In the genomic region with DNA sequence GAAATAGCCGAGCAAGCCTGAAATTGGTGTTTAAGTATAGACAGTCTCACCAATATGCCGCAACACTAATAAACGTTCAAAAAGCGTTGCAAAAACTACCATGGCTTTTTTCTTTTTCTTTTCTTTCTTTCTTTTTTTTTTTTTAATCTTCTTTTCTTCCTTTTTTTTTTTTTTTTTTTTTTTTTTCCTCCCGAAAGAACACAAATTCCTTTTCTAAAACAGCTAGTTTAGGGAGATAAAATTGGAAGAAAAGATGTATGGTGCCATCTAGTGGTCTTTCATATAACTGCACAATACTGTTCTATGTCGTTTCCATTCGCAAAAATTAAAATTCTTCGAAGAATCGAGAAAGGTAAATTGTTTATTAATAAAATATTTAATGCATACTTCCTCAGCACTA, we compare ENCODE assay signal across 10 mouse cellular contexts. TPM values are rescaled to one million over a fixed set of nuclear protein-coding genes. Genes with fewer than 3 reads are reported as not detected.
DNase-seq lines count a peak whose midpoint lies in the region; ATAC-seq and TF ChIP-seq lines count a peak whose summit lies in the region.
"Had no signal": no experiment of that assay in that cellular context is flagged by ENCODE, and none has a peak within 500 bp of the region (broad histone marks: within the 10 kb centered on the region; RNA-seq: fewer than 3 reads in every experiment).

No protein-coding gene starts in this region.

- H3K27ac ChIP-seq in forebrain, embryonic 14.5 days (ENCODE audit: low read depth, low read length), result no peak overlapping the region
- H3K27ac ChIP-seq in forebrain, embryonic 13.5 days, result no peak overlapping the region
- no peak overlapping the region for H3K27ac ChIP-seq in liver, embryonic 14.5 days
- H3K27ac ChIP-seq in liver, embryonic 12.5 days, result no peak overlapping the region
- no peak overlapping the region for H3K27ac ChIP-seq in hindbrain, embryonic 12.5 days
- H3K27ac ChIP-seq: heart, embryonic 13.5 days had no signal

- peak; percentile 77 for DNase-seq in forebrain, embryonic 14.5 days (ENCODE audit: low spot score)
- peak in 1 of 3 experiments; percentile 9 for DNase-seq in liver, embryonic 14.5 days (ENCODE audit: low read depth in 3 of 3, low spot score in 3 of 3)
- peak; percentile 42 for DNase-seq in mesoderm, embryonic 11.5 days (ENCODE audit: low read depth, low spot score)
- DNase-seq in cerebellum, postnatal 36 days, result no peak

- no peaks in the 10 kb centered on the region for H3K27me3 ChIP-seq in forebrain, embryonic 14.5 days (replicated peaks; ENCODE audit: control insufficient read depth, insufficient read depth, low read length)
- no peaks in the 10 kb centered on the region for H3K27me3 ChIP-seq in forebrain, embryonic 13.5 days
- H3K27me3 ChIP-seq in liver, embryonic 14.5 days (ENCODE audit: control insufficient read depth, insufficient read depth, low read length), result no peaks in the 10 kb centered on the region
- no peaks in the 10 kb centered on the region for H3K27me3 ChIP-seq in liver, embryonic 12.5 days (replicated peaks)
- H3K27me3 ChIP-seq in hindbrain, embryonic 12.5 days, result 0 out of 2 replicates have a peak, but pooled peaks cover 2% of the 10 kb centered on the region

- 38% methylated on average over 9 of the region's 9 CpGs for WGBS in forebrain, embryonic 14.5 days
- WGBS in forebrain, embryonic 13.5 days, result 36% methylated on average over 9 of the region's 9 CpGs
- 30% methylated on average over 9 of the region's 9 CpGs for WGBS in liver, embryonic 14.5 days (ENCODE audit: insufficient replicate concordance)
- WGBS in liver, embryonic 12.5 days (ENCODE audit: insufficient replicate concordance), result 34% methylated on average over 9 of the region's 9 CpGs
- WGBS in hindbrain, embryonic 12.5 days, result 47% methylated on average over 9 of the region's 9 CpGs

- ATAC-seq in forebrain, embryonic 14.5 days, result no peak
- ATAC-seq in forebrain, embryonic 13.5 days, result no peak
- no peak for ATAC-seq in liver, embryonic 14.5 days (ENCODE audit: insufficient read depth)
- ATAC-seq in liver, embryonic 12.5 days, result no peak
- peak; percentile 43 for ATAC-seq in activated CD4-positive, CD25-positive, alpha-beta regulatory T cell, adult 4 months
- ATAC-seq in hindbrain, embryonic 12.5 days (ENCODE audit: low FRiP score), result no peak

- no peak for TF ChIP-seq EP300 in liver, embryonic 14.5 days (IDR thresholded peaks at IDR 0.05; ENCODE audit: low read depth)

- H3K4me1 ChIP-seq in forebrain, embryonic 14.5 days (ENCODE audit: control insufficient read depth, insufficient read depth, low read length), result no peaks in the 10 kb centered on the region; the same call in 1 of the 2 replicates
- H3K4me1 ChIP-seq in forebrain, embryonic 13.5 days, result peaks cover 13% of the 10 kb centered on the region
- H3K4me1 ChIP-seq in liver, embryonic 14.5 days (replicated peaks; ENCODE audit: control insufficient read depth in 2 of 2, insufficient read depth in 2 of 2, low read length in 1 of 2), result no peaks in the 10 kb centered on the region
- H3K4me1 ChIP-seq in liver, embryonic 12.5 days, result no peaks in the 10 kb centered on the region
- H3K4me1 ChIP-seq in hindbrain, embryonic 12.5 days, result no peaks in the 10 kb centered on the region
- H3K4me1 ChIP-seq: heart, embryonic 13.5 days had no signal

- no peaks in the 10 kb centered on the region for H3K36me3 ChIP-seq in forebrain, embryonic 14.5 days (ENCODE audit: control insufficient read depth, insufficient read depth, low read length)
- H3K36me3 ChIP-seq in forebrain, embryonic 13.5 days (ENCODE audit: poor library complexity, severe bottlenecking), result no peaks in the 10 kb centered on the region
- no peaks in the 10 kb centered on the region for H3K36me3 ChIP-seq in liver, embryonic 14.5 days (replicated peaks; ENCODE audit: control insufficient read depth, insufficient read depth, low read depth)
- no peaks in the 10 kb centered on the region for H3K36me3 ChIP-seq in liver, embryonic 12.5 days
- H3K36me3 ChIP-seq in hindbrain, embryonic 12.5 days, result no peaks in the 10 kb centered on the region
- H3K36me3 ChIP-seq: heart, embryonic 13.5 days had no signal

- TF ChIP-seq CTCF in liver, embryonic 14.5 days (IDR thresholded peaks at IDR 0.05; ENCODE audit: low read depth), result peak; percentile 43; the same call in 1 of the 2 replicates

- no peak overlapping the region for H3K4me3 ChIP-seq in forebrain, embryonic 14.5 days (ENCODE audit: low read depth, low read length)
- H3K4me3 ChIP-seq in forebrain, embryonic 13.5 days, result no peak overlapping the region
- no peak overlapping the region for H3K4me3 ChIP-seq in liver, embryonic 14.5 days (ENCODE audit: insufficient read depth in 1 of 2, low read depth in 2 of 2, low read length in 2 of 2)
- H3K4me3 ChIP-seq in liver, embryonic 12.5 days, result no peak overlapping the region
- H3K4me3 ChIP-seq in hindbrain, embryonic 12.5 days, result no peak overlapping the region
- H3K4me3 ChIP-seq: heart, embryonic 13.5 days had no signal

- H3K9me3 ChIP-seq in forebrain, embryonic 14.5 days (replicated peaks; ENCODE audit: control insufficient read depth, low read length), result no peaks in the 10 kb centered on the region
- H3K9me3 ChIP-seq in forebrain, embryonic 13.5 days (replicated peaks), result no peaks in the 10 kb centered on the region
- no peaks in the 10 kb centered on the region for H3K9me3 ChIP-seq in liver, embryonic 14.5 days (ENCODE audit: control insufficient read depth, low read length)
- H3K9me3 ChIP-seq in liver, embryonic 12.5 days (replicated peaks), result no peaks in the 10 kb centered on the region
- no peaks in the 10 kb centered on the region for H3K9me3 ChIP-seq in hindbrain, embryonic 12.5 days (replicated peaks)
- H3K9me3 ChIP-seq: heart, embryonic 13.5 days had no signal

- no peak overlapping the region for H3K9ac ChIP-seq in forebrain, embryonic 14.5 days (ENCODE audit: low read length)
- no peak overlapping the region for H3K9ac ChIP-seq in forebrain, embryonic 13.5 days
- no peak overlapping the region for H3K9ac ChIP-seq in liver, embryonic 14.5 days (replicated peaks)
- H3K9ac ChIP-seq in liver, embryonic 12.5 days, result no peak overlapping the region
- no peak overlapping the region for H3K9ac ChIP-seq in hindbrain, embryonic 12.5 days
- H3K9ac ChIP-seq: heart, embryonic 13.5 days had no signal

- no peak overlapping the region for H3K4me2 ChIP-seq in forebrain, embryonic 14.5 days (ENCODE audit: low read length)
- no peak overlapping the region for H3K4me2 ChIP-seq in forebrain, embryonic 13.5 days
- no peak overlapping the region for H3K4me2 ChIP-seq in liver, embryonic 14.5 days (ENCODE audit: low read depth)
- no peak overlapping the region for H3K4me2 ChIP-seq in liver, embryonic 12.5 days
- no peak overlapping the region for H3K4me2 ChIP-seq in hindbrain, embryonic 12.5 days (replicated peaks)
- H3K4me2 ChIP-seq: heart, embryonic 13.5 days had no signal

RNA-seq across cellular contexts. Expression of a gene that starts 25.4 kb away (rescaled TPM):
- polyA plus RNA-seq in forebrain, embryonic 14.5 days (2014; fragmentation: Nextera tagmentation; extraction: Ambion mirVana), result 2.7 and 3.0 TPM in 2 replicates
- 1.4 and 1.9 TPM in 2 replicates for polyA plus RNA-seq in forebrain, embryonic 13.5 days (2015; fragmentation: Nextera tagmentation; extraction: Ambion mirVana)
- polyA plus RNA-seq in liver, embryonic 14.5 days (2012; rRNA removed), result 0.03 TPM in 1 of 2 replicates, not detected in the other
- polyA plus RNA-seq in liver, embryonic 14.5 days (2014; fragmentation: Nextera tagmentation; extraction: Ambion mirVana), result 0.15 TPM in 1 of 2 replicates, not detected in the other
- 0.36 and 0.55 TPM in 2 replicates for polyA plus RNA-seq in liver, embryonic 12.5 days (2016; fragmentation: Nextera tagmentation; extraction: Ambion mirVana)
- not detected for polyA plus RNA-seq in activated CD4-positive, CD25-positive, alpha-beta regulatory T cell, adult 4 months (2017; shearing (Covaris generic))
- not detected in 2 replicates for polyA plus RNA-seq in hindbrain, embryonic 12.5 days (2016; fragmentation: Nextera tagmentation; extraction: Ambion mirVana)
- polyA plus RNA-seq: cortical plate, adult 2 months; heart, embryonic 13.5 days had no signal

RNA-seq across cellular contexts. Expression of a gene that starts 46.0 kb away (rescaled TPM):
- 1.6 and 1.7 TPM in 2 replicates for polyA plus RNA-seq in forebrain, embryonic 14.5 days (2014; fragmentation: Nextera tagmentation; extraction: Ambion mirVana)
- polyA plus RNA-seq in forebrain, embryonic 13.5 days (2015; fragmentation: Nextera tagmentation; extraction: Ambion mirVana), result 0.47 and 0.56 TPM in 2 replicates
- 1.7 and 2.3 TPM in 2 replicates for polyA plus RNA-seq in liver, embryonic 14.5 days (2012; rRNA removed)
- polyA plus RNA-seq in liver, embryonic 14.5 days (2014; fragmentation: Nextera tagmentation; extraction: Ambion mirVana), result 4.4 and 5.3 TPM in 2 replicates
- polyA plus RNA-seq in liver, embryonic 12.5 days (2016; fragmentation: Nextera tagmentation; extraction: Ambion mirVana), result 5.7 and 6.7 TPM in 2 replicates
- polyA plus RNA-seq in activated CD4-positive, CD25-positive, alpha-beta regulatory T cell, adult 4 months (2017; shearing (Covaris generic)), result 100 to 1,000 TPM in 1 of 2 experiments, 10 to 100 TPM in 1; 89.9 to 107 TPM
- polyA plus RNA-seq in hindbrain, embryonic 12.5 days (2016; fragmentation: Nextera tagmentation; extraction: Ambion mirVana), result 0.99 and 1.9 TPM in 2 replicates

Comparison
In these comparisons a context has a peak if more than half of its experiments do, and no peak if none do; other contexts are left out.
1. DNase-seq: peak in forebrain, embryonic 14.5 days (single experiment) and mesoderm, embryonic 11.5 days (single experiment); none in cerebellum, postnatal 36 days (0 of 2).
2. RNA of a gene that starts 46.0 kb away (polyA plus RNA-seq): 89.9 to 107 TPM in activated CD4-positive, CD25-positive, alpha-beta regulatory T cell, adult 4 months; 5.7 to 6.7 TPM in liver, embryonic 12.5 days, 1.7 to 5.3 TPM in liver, embryonic 14.5 days, 0.99 to 1.9 TPM in hindbrain, embryonic 12.5 days, 1.6 to 1.7 TPM in forebrain, embryonic 14.5 days and 0.47 to 0.56 TPM in forebrain, embryonic 13.5 days; every median in the first group is over 10 times any median in the second.